Mouse (Mus musculus): Measurements from ENCODE around the gene Krtdap.
"Not testable (repeated sequence)": the region's sequence is repeated elsewhere in the genome, so short reads cannot be mapped to it uniquely, and the experiment has no call there.

The Krtdap gene

DNA sequence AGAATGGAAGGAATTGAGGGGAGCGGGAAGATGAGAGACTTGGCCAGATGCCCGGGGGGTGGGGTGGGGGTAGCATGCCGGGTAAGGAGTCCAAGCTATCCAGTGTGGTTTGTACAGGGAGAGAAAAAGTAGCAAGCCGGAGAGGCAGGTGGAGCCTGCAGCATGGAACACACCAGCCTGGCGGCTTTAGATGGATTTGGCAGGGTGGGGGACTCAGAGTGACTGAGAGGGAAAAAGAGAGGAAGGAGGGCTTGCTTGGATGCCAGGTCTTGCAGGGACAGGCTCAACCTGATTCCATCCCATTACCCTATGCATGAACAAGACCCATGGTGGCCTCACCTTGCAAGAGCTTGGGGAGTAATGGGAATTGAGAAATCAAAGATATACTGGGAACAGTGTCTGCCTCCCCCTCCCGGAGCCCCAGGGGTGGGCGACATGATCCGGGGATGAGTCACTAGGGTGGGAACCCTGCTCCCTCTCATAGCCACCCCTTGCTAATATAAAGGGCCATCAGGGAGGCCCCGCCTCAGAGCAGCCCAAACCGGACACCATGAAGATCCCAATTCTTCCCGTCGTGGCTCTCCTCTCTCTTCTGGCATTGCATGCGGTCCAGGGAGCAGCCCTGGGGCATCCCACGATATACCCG lies at the start of gene Krtdap:
Gene Krtdap, plus strand, starts transcription at position 520 of the 646 bp plus-strand sequence.
- DNase-seq: no peak

GRCm38 (mm10) chr7:30742570-30742969 lies 45.1 kb upstream of the Krtdap start:
- DNase-seq: not testable (repeated sequence)

GRCm38 (mm10) chr7:30743617-30744016 lies 44.1 kb upstream of the Krtdap start, which contains the start of gene Gapdhs:
TSS of gene Gapdhs (minus strand) at chr7:30743681.
- DNase-seq: not testable (repeated sequence)

DNA sequence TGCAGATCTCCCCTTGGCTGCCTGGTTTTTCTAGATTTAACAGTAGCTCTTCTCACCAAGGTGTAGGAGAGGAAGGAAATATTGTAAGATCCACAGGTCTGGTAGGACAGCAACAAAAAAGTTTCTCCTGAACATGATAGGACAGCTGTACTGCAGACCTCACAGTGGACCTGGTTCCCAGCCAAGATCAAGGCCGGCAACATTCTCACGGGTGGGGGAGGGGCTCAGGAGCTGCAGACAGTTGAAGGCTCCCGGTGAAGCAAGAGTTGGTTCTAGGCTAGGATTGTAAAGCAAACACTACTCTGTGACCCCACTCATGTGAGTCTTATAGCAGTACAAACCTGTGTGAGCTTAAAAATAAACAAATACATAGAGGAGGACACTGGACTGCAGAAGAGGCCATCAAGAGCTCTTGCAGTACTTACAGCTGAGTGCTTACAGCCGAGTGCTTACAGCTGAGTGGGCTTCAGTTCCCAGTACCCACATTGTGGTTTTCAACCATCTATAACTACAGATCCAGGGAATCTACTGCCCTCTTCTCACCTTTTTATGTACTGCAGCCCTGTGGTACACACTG lies 43.6 kb upstream of the Krtdap start:
- no peak for DNase-seq

- DNase-seq: no peak
These were observed 40.0 kb upstream of the Krtdap start for GRCm38 (mm10) chr7:30747525-30748204.

GRCm38 (mm10) chr7:30749824-30750606 lies 37.7 kb upstream of the Krtdap start:
- no peak for DNase-seq

GRCm38 (mm10) chr7:30751086-30751669 lies 36.5 kb upstream of the Krtdap start, which contains the start of gene Sbsn:
TSS of gene Sbsn (plus strand) at chr7:30751471.
- DNase-seq: no peak

- DNase-seq: no peak
These were observed 30.7 kb upstream of the Krtdap start for GRCm38 (mm10) chr7:30757001-30757400.

- peak; percentile 58 for DNase-seq
These were observed 28.8 kb upstream of the Krtdap start for GRCm38 (mm10) chr7:30758853-30759252.

- no peak for DNase-seq
These were observed 25.8 kb upstream of the Krtdap start for GRCm38 (mm10) chr7:30761769-30762352.

DNA sequence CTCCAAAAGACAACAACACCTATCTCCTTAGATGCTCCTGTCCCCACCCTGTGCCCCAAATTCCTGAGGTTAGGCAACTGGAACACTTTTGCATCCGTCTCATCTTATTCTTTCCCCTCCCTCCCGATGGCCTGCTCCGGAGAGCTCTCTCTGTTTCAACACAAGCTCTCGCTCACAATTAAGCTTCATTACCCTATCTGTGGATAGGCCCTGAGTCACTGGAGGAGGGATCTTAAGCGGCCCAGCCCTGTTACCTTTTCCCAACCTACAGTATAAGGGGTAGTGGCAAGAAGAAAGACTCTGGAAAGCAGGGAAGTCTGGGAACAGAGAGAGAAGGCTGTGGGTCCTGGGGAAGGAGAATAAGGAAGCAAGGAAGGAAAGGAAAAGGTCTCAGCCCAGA lies 24.2 kb upstream of the Krtdap start, which contains the start of gene Dmkn:
Gene Dmkn, plus strand, starts transcription at position 301 of the 400 bp plus-strand sequence.
- no peak for DNase-seq

DNA sequence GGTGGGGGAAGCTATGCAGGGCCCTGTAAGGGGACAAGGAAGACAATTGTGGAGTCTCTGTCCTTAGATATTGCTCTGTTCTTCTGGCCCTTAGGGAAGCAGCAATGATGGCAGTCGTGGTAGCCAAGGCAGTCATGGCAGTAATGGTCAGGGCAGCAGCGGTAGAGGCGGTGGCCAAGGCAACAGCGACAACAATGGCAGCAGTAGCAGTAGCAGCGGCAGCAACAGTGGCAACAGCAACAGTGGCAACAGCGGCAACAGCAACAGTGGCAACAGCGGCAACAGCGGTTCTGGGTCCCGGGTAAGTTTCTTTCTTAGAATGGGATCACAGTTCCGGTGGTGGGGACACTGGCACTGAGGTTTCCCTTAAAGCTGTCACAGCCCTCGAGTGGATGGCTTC lies 22.5 kb upstream of the Krtdap start:
- no peak for DNase-seq

DNA sequence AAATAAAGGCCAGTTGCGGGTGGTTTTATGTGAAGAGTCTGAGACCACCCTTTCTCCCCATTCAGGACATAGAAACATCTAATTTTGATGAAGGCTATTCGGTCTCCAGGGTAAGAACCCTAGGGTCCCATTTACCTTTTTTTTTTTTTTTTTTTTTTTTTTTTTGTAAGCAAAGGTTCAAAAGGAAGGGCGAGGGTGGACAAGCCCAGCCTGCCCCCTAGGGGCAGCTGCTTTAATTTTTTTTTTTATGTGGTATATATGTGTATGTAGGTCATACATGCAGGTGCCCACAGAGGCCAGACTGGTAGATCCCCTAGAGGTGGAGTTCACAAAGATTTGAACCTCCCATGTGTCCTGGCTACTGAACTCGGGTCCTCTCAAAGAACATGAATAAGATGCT lies 21.3 kb upstream of the Krtdap start:
- DNase-seq: no peak

DNA sequence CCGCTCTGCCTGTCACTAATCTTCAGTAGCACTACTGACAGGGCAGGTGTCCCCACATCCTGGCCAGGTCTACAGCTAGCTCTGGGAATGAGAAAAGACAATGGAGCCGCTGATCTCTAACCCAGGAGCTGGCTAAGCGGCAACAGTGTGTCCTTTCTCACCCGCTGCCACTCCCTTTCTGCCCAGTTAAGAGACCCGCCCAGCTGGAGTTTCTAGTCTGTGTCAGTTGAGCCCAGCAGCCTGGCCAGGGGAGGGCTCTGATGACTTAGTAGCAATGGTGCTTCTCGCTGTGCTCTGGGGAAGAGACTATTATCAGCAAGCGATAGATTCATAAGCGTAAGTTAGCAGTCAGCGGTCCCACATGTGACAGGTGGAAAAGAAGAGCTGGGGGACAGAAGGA lies 18.5 kb upstream of the Krtdap start:
- no peak for DNase-seq

DNA sequence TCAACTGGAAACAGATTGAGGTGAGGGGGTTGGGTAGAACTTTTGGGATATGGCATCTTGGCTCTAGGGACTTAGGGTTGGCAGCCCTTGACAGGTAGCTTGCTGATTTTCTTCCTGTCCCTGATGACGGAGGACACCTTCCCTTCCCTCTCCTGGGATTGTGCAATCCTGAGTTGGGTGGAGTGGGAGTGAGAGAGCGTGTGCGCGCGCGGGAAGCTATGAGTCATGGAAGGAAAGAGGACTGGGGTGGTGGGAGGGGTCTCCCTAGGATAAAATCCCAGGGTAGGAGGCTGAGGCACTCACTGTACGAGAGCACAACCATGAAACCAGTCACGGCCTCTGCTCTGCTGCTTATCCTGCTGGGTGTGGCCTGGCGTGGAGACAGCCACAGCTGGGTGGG lies 11.6 kb upstream of the Krtdap start:
- DNase-seq: no peak

GRCm38 (mm10) chr7:30777081-30777579 lies 10.6 kb upstream of the Krtdap start:
- DNase-seq: no peak

DNA sequence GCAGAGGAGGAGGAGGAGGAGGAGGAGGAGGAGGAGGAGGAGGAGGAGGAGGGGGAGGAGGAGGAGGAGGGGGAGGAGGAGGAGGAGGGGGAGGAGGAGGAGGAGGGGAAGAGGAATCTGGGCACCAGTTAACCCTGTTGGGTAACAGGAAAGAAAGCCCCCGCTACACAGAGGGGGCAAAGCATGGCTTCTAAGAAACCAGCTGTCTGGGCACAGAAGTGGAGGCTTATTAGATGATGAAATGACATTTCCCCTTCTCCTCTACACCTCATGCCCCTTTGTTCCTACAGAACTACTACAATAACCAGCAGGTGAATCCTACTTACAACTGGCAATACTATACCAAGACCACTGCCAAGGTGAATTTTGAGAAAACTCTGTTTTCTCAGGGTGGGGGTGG lies 9.8 kb upstream of the Krtdap start:
- no peak for DNase-seq

DNA sequence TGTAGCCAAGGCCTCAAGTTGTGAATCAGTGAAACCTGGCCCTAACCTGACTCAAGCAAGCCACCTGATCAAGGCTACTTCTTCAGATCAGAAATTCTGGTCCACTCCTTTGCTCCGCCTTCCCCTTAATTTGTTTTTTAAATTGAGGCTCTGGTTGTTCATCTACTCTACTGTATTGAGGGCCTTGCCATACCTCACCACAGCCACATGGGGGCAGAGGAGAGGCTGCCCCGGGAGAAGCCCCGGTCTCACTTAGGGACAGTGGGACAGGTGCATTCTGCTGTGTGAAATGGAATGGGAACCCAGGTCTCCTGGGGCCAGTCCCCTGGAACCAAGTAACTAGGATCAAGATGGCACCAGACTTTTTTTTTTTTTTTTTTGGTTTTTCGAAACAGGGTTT lies 5.9 kb upstream of the Krtdap start:
- peak; percentile 60 for DNase-seq

GRCm38 (mm10) chr7:30782658-30783057 lies 5.0 kb upstream of the Krtdap start:
- no peak for DNase-seq

- no peak for DNase-seq
These were observed 2.5 kb upstream of the Krtdap start for GRCm38 (mm10) chr7:30785154-30785553.

- no peak for DNase-seq
These were observed 1.8 kb upstream of the Krtdap start for GRCm38 (mm10) chr7:30785721-30786546.
